Mouse (Mus musculus) C2C12 (cell line): ENCODE results near the gene Ephx4.

ENCODE experiments used
- CEBPB ChIP-seq: IDR thresholded peaks from one replicate; pipeline ENCODE4 v1.6.1; 2011; ENCODE audit warnings: low read depth, mild to moderate bottlenecking, control low read depth, moderate library complexity
- CTCF ChIP-seq: IDR thresholded peaks from one replicate; pipeline ENCODE4 v1.5.1; 2011; ENCODE audit not compliant: control insufficient read depth, insufficient read depth, insufficient read length
- FOSL1 ChIP-seq: IDR thresholded peaks from one replicate; pipeline ENCODE4 v1.8.0; 2011; ENCODE audit warnings: mild to moderate bottlenecking, low read length; ENCODE audit not compliant: poor library complexity, insufficient read depth, severe bottlenecking
- MAX ChIP-seq: IDR thresholded peaks from one replicate; pipeline ENCODE4 v1.6.1; 2011; ENCODE audit warnings: mild to moderate bottlenecking, control low read depth
- MYOD1 ChIP-seq: IDR thresholded peaks from one replicate; pipeline ENCODE4 v1.6.1; 2011; ENCODE audit warnings: low read depth; ENCODE audit not compliant: control insufficient read depth, insufficient read length
- MYOG ChIP-seq: IDR thresholded peaks from one replicate; pipeline ENCODE4 v1.6.1; 2011; ENCODE audit not compliant: control insufficient read depth, insufficient read length; ENCODE audit errors: extremely low read depth
- USF1 ChIP-seq: IDR thresholded peaks from one replicate; pipeline ENCODE4 v1.6.1; 2011; ENCODE audit warnings: low read depth, mild to moderate bottlenecking, control low read depth, moderate library complexity

GRCm38 (mm10) chr5:107387788-107388187 lies 14.7 kb upstream of the Ephx4 start:
- no peak for TF ChIP-seq CTCF
- TF ChIP-seq CEBPB: no peak
- no peak for TF ChIP-seq FOSL1
- TF ChIP-seq USF1: no peak
- no peak for TF ChIP-seq MYOG
- no peak for TF ChIP-seq MAX
- TF ChIP-seq MYOD1: peak; percentile 39
